Mouse (Mus musculus): ENCODE results near the gene Nfkb2. TPM values are rescaled to one million over a fixed set of nuclear protein-coding genes. Genes with fewer than 3 reads are reported as not detected.

Nfkb2 gene
- polyA plus RNA-seq, 1 experiment from 2014 or later, result 6.0 TPM

GRCm38 (mm10) chr19:46330696-46331095 is 26.6 kb downstream of the Nfkb2 start:
- peaks cover 26% of the 10 kb centered on the region for H3K4me1 ChIP-seq (replicated peaks; ENCODE audit: control insufficient read depth, insufficient read depth, low read length)
- WGBS, result 88% methylated on average over 12 of the region's 12 CpGs

GRCm38 (mm10) chr19:46331326-46331725 is 27.2 kb downstream of the Nfkb2 start:
- 90% methylated on average over 14 of the region's 14 CpGs for WGBS

More at GRCm38 (mm10) chr19:46330696-46331095, 26.6 kb downstream of the Nfkb2 start:
- no peak overlapping the region for H3K9ac ChIP-seq (ENCODE audit: low read depth, low read length)
- ATAC-seq (replicated peaks; ENCODE audit: low FRiP score) (no peak), DNase-seq (ENCODE audit: low spot score) (no peak)
- H3K27ac ChIP-seq (ENCODE audit: low read depth, low read length), result no peak overlapping the region
- no peaks in the 10 kb centered on the region for H3K9me3 ChIP-seq (ENCODE audit: control insufficient read depth, low read length)
- no peak overlapping the region for H3K4me3 ChIP-seq (ENCODE audit: low read depth, low read length)
- H3K4me2 ChIP-seq, result no peak overlapping the region
- peaks cover 4% of the 10 kb centered on the region; the same call in 1 of the 2 replicates for H3K36me3 ChIP-seq (ENCODE audit: control insufficient read depth, insufficient read depth, low read length)
- H3K27me3 ChIP-seq (replicated peaks; ENCODE audit: control insufficient read depth, insufficient read depth, low read length), result peaks cover 23% of the 10 kb centered on the region

GRCm38 (mm10) chr19:46331936-46332335 is 27.8 kb downstream of the Nfkb2 start:
- ATAC-seq (replicated peaks; ENCODE audit: low FRiP score), result no peak
- Histone ChIP-seq H3K27ac (ENCODE audit: low read depth, low read length) (no peak overlapping the region), H3K4me1 (replicated peaks; ENCODE audit: control insufficient read depth, insufficient read depth, low read length) (peaks cover 18% of the 10 kb centered on the region)

More at GRCm38 (mm10) chr19:46331326-46331725, 27.2 kb downstream of the Nfkb2 start:
- H3K9ac ChIP-seq (ENCODE audit: low read depth, low read length), result no peak overlapping the region
- H3K4me2 ChIP-seq, result no peak overlapping the region
- no peak for DNase-seq (ENCODE audit: low spot score)
- peaks cover 17% of the 10 kb centered on the region for H3K27me3 ChIP-seq (replicated peaks; ENCODE audit: control insufficient read depth, insufficient read depth, low read length)
- no peak for ATAC-seq (replicated peaks; ENCODE audit: low FRiP score)
- no peak overlapping the region for H3K27ac ChIP-seq (ENCODE audit: low read depth, low read length)
- H3K4me1 ChIP-seq (replicated peaks; ENCODE audit: control insufficient read depth, insufficient read depth, low read length), result peaks cover 24% of the 10 kb centered on the region
- no peak overlapping the region for H3K4me3 ChIP-seq (ENCODE audit: low read depth, low read length)
- peaks cover 4% of the 10 kb centered on the region; the same call in 1 of the 2 replicates for H3K36me3 ChIP-seq (ENCODE audit: control insufficient read depth, insufficient read depth, low read length)
- no peaks in the 10 kb centered on the region for H3K9me3 ChIP-seq (ENCODE audit: control insufficient read depth, low read length)

GRCm38 (mm10) chr19:46332721-46333339 is 28.7 kb downstream of the Nfkb2 start:
- H3K4me1 ChIP-seq (replicated peaks; ENCODE audit: control insufficient read depth, insufficient read depth, low read length), result peaks cover 14% of the 10 kb centered on the region
- H3K27ac ChIP-seq (ENCODE audit: low read depth, low read length), result no peak overlapping the region
- H3K9ac ChIP-seq (ENCODE audit: low read depth, low read length), result no peak overlapping the region
- H3K4me3 ChIP-seq (ENCODE audit: low read depth, low read length), result no peak overlapping the region
- WGBS, result 77% methylated on average over 7 of the region's 7 CpGs
- ATAC-seq (replicated peaks; ENCODE audit: low FRiP score), result no peak
- H3K36me3 ChIP-seq (ENCODE audit: control insufficient read depth, insufficient read depth, low read length), result peaks cover 4% of the 10 kb centered on the region; the same call in 1 of the 2 replicates
- H3K4me2 ChIP-seq, result no peak overlapping the region
- DNase-seq (ENCODE audit: low spot score), result no peak
- peaks cover 4% of the 10 kb centered on the region; the same call in 1 of the 2 replicates for H3K27me3 ChIP-seq (replicated peaks; ENCODE audit: control insufficient read depth, insufficient read depth, low read length)
- H3K9me3 ChIP-seq (ENCODE audit: control insufficient read depth, low read length), result no peaks in the 10 kb centered on the region

More at GRCm38 (mm10) chr19:46331936-46332335, 27.8 kb downstream of the Nfkb2 start:
- Histone ChIP-seq H3K27me3 (replicated peaks; ENCODE audit: control insufficient read depth, insufficient read depth, low read length) (peaks cover 11% of the 10 kb centered on the region), H3K36me3 (ENCODE audit: control insufficient read depth, insufficient read depth, low read length) (peaks cover 4% of the 10 kb centered on the region; the same call in 1 of the 2 replicates), H3K4me3 (ENCODE audit: low read depth, low read length) (no peak overlapping the region), H3K9ac (ENCODE audit: low read depth, low read length) (no peak overlapping the region), H3K9me3 (ENCODE audit: control insufficient read depth, low read length) (no peaks in the 10 kb centered on the region), H3K4me2 (no peak overlapping the region)
- WGBS, result 82% methylated on average over 3 of the region's 3 CpGs
- no peak for DNase-seq (ENCODE audit: low spot score)

- DNase-seq (ENCODE audit: low spot score) (no peak), ATAC-seq (replicated peaks; ENCODE audit: low FRiP score) (no peak)
- Histone ChIP-seq H3K36me3 (ENCODE audit: control insufficient read depth, insufficient read depth, low read length) (peaks cover 4% of the 10 kb centered on the region; the same call in 1 of the 2 replicates), H3K4me3 (ENCODE audit: low read depth, low read length) (no peak overlapping the region), H3K4me2 (no peak overlapping the region), H3K9ac (ENCODE audit: low read depth, low read length) (no peak overlapping the region), H3K9me3 (ENCODE audit: control insufficient read depth, low read length) (no peaks in the 10 kb centered on the region), H3K4me1 (replicated peaks; ENCODE audit: control insufficient read depth, insufficient read depth, low read length) (peaks cover 11% of the 10 kb centered on the region), H3K27ac (ENCODE audit: low read depth, low read length) (no peak overlapping the region), H3K27me3 (replicated peaks; ENCODE audit: control insufficient read depth, insufficient read depth, low read length) (peaks cover 4% of the 10 kb centered on the region; the same call in 1 of the 2 replicates)
- 76% methylated on average over 3 of the region's 3 CpGs for WGBS
These were observed 29.8 kb downstream of the Nfkb2 start for GRCm38 (mm10) chr19:46333906-46334305.

- H3K27me3 ChIP-seq (replicated peaks; ENCODE audit: control insufficient read depth, insufficient read depth, low read length), result no peaks in the 10 kb centered on the region
- H3K4me1 ChIP-seq (replicated peaks; ENCODE audit: control insufficient read depth, insufficient read depth, low read length), result peaks cover 13% of the 10 kb centered on the region
- H3K36me3 ChIP-seq (ENCODE audit: control insufficient read depth, insufficient read depth, low read length), result no peaks in the 10 kb centered on the region
- 35% methylated on average over 15 of the region's 15 CpGs for WGBS
- peak overlapping the region; percentile 82 for H3K4me3 ChIP-seq (ENCODE audit: low read depth, low read length)
- H3K9me3 ChIP-seq (ENCODE audit: control insufficient read depth, low read length), result no peaks in the 10 kb centered on the region
- peak overlapping the region; percentile 85 for H3K9ac ChIP-seq (ENCODE audit: low read depth, low read length)
- ATAC-seq (replicated peaks; ENCODE audit: low FRiP score) (no peak), DNase-seq (ENCODE audit: low spot score) (no peak)
- H3K27ac ChIP-seq (ENCODE audit: low read depth, low read length), result peak overlapping the region; percentile 58; the same call in 1 of the 2 replicates
- peak overlapping the region; percentile 83 for H3K4me2 ChIP-seq
These were observed 33.7 kb downstream of the Nfkb2 start for GRCm38 (mm10) chr19:46337719-46338330.

- peak within 1 kb of the TSS; percentile 58 for H3K27ac ChIP-seq (ENCODE audit: low read depth, low read length)
- ATAC-seq (replicated peaks; ENCODE audit: low FRiP score) (peak; percentile 89), DNase-seq (ENCODE audit: low spot score) (peak; percentile 98)
- no peaks in the 10 kb centered on the region for H3K27me3 ChIP-seq (replicated peaks; ENCODE audit: control insufficient read depth, insufficient read depth, low read length)
- H3K4me2 ChIP-seq, result peak within 1 kb of the TSS; percentile 83
- H3K9ac ChIP-seq (ENCODE audit: low read depth, low read length), result peak within 1 kb of the TSS; percentile 85
- peaks cover 13% of the 10 kb centered on the region for H3K4me1 ChIP-seq (replicated peaks; ENCODE audit: control insufficient read depth, insufficient read depth, low read length)
- no peaks in the 10 kb centered on the region for H3K36me3 ChIP-seq (ENCODE audit: control insufficient read depth, insufficient read depth, low read length)
- H3K9me3 ChIP-seq (ENCODE audit: control insufficient read depth, low read length), result no peaks in the 10 kb centered on the region
- WGBS, result under 1% methylated on average over 31 of the region's 31 CpGs
- H3K4me3 ChIP-seq (ENCODE audit: low read depth, low read length), result peak within 1 kb of the TSS; percentile 82
These were observed 34.3 kb downstream of the Nfkb2 start, which contains the start of gene Cuedc2 for GRCm38 (mm10) chr19:46338331-46338936. Cuedc2 (minus strand) TSS chr19:46338702.

- Histone ChIP-seq H3K9me3 (ENCODE audit: control insufficient read depth, low read length) (no peaks in the 10 kb centered on the region), H3K27ac (ENCODE audit: low read depth, low read length) (peak overlapping the region; percentile 46; the same call in 1 of the 2 replicates), H3K4me1 (replicated peaks; ENCODE audit: control insufficient read depth, insufficient read depth, low read length) (peaks cover 13% of the 10 kb centered on the region), H3K9ac (ENCODE audit: low read depth, low read length) (peak overlapping the region; percentile 42), H3K27me3 (replicated peaks; ENCODE audit: control insufficient read depth, insufficient read depth, low read length) (no peaks in the 10 kb centered on the region), H3K36me3 (ENCODE audit: control insufficient read depth, insufficient read depth, low read length) (no peaks in the 10 kb centered on the region), H3K4me2 (peak overlapping the region; percentile 83), H3K4me3 (ENCODE audit: low read depth, low read length) (peak overlapping the region; percentile 82)
- WGBS, result 36% methylated on average over 6 of the region's 6 CpGs
- DNase-seq (ENCODE audit: low spot score) (no peak), ATAC-seq (replicated peaks; ENCODE audit: low FRiP score) (peak; percentile 27; the same call in 1 of the 2 replicates)
These were observed 34.8 kb downstream of the Nfkb2 start for GRCm38 (mm10) chr19:46338942-46339286.
